8 mouse cellular contexts compared by ENCODE assay signal in genomic region chr12:69158366-69158764, GRCm38 (mm10). TPM values are rescaled to one million over a fixed set of nuclear protein-coding genes. Genes with fewer than 3 reads are reported as not detected.
DNase-seq lines count a peak whose midpoint lies in the region; ATAC-seq and TF ChIP-seq lines count a peak whose summit lies in the region.

No protein-coding gene starts in this region.

- DNase-seq in heart, postnatal 25 days (ENCODE audit: low spot score), result no peak
- peak; percentile 45 for DNase-seq in NIH3T3 (ENCODE audit: low read depth)
- DNase-seq in heart, postnatal 0 days (ENCODE audit: low spot score), result peak; percentile 19
- no peak for DNase-seq in midbrain, embryonic 11.5 days (ENCODE audit: low spot score, missing footprints)
- DNase-seq in right cerebral cortex, postnatal 10 days (ENCODE audit: low spot score in 2 of 2), result no peak
- no peak for DNase-seq in thymus, postnatal 14 days
- no peak for DNase-seq in T-cell, adult 2 months (ENCODE audit: low spot score)

- H3K4me3 ChIP-seq in heart, embryonic 14.5 days (ENCODE audit: control insufficient read depth in 1 of 2, insufficient read depth in 1 of 2, low read depth in 1 of 2, low read length in 2 of 2), result peak overlapping the region; percentile 78 to 94
- peak overlapping the region; percentile 72 for H3K4me3 ChIP-seq in heart, postnatal 0 days (ENCODE audit: low read depth, low read length)
- H3K4me3 ChIP-seq in midbrain, embryonic 11.5 days (ENCODE audit: low read depth, low read length), result peak overlapping the region; percentile 71

- WGBS in heart, embryonic 14.5 days, result under 1% methylated on average over 19 of the region's 19 CpGs
- WGBS in heart, postnatal 0 days, result under 1% methylated on average over 19 of the region's 19 CpGs
- WGBS in midbrain, embryonic 11.5 days, result under 1% methylated on average over 19 of the region's 19 CpGs

- TF ChIP-seq CTCF in heart, postnatal 0 days (IDR thresholded peaks at IDR 0.05; ENCODE audit: low read depth), result no peak

- H3K27ac ChIP-seq in heart, embryonic 14.5 days (replicated peaks in 1 of 2; ENCODE audit: control insufficient read depth in 1 of 2, insufficient read depth in 1 of 2, low read depth in 2 of 2, low read length in 2 of 2), result peak overlapping the region; percentile 94 to 96
- peak overlapping the region; percentile 94 for H3K27ac ChIP-seq in heart, postnatal 0 days (ENCODE audit: low read depth)
- peak overlapping the region; percentile 83 for H3K27ac ChIP-seq in midbrain, embryonic 11.5 days (ENCODE audit: low read depth, low read length)

- intact Hi-C loops in heart, postnatal 25 days (cut with DNase I), result no loop called here

- peaks cover 3 to 4% of the 10 kb centered on the region in 2 experiments; a peak in 3 of 4 replicates for H3K4me1 ChIP-seq in heart, embryonic 14.5 days (ENCODE audit: control insufficient read depth in 2 of 2, insufficient read depth in 2 of 2, low read length in 2 of 2)
- peaks cover 8% of the 10 kb centered on the region for H3K4me1 ChIP-seq in heart, postnatal 0 days (ENCODE audit: control insufficient read depth, insufficient read depth)
- H3K4me1 ChIP-seq in midbrain, embryonic 11.5 days (ENCODE audit: control insufficient read depth, insufficient read depth, low read length), result peaks cover 3% of the 10 kb centered on the region; the same call in 1 of the 2 replicates

- H3K9ac ChIP-seq in heart, embryonic 14.5 days (ENCODE audit: low read length), result peak overlapping the region; percentile 97
- peak overlapping the region; percentile 83 for H3K9ac ChIP-seq in heart, postnatal 0 days (replicated peaks; ENCODE audit: low read depth, low read length)
- H3K9ac ChIP-seq in midbrain, embryonic 11.5 days (ENCODE audit: low read length), result peak overlapping the region; percentile 93

- no peak for TF ChIP-seq EP300 in heart, postnatal 0 days (IDR thresholded peaks at IDR 0.05; ENCODE audit: low read depth)

- no peaks in the 10 kb centered on the region for H3K9me3 ChIP-seq in heart, embryonic 14.5 days (ENCODE audit: control insufficient read depth, low read length)
- no peaks in the 10 kb centered on the region for H3K9me3 ChIP-seq in heart, postnatal 0 days (replicated peaks; ENCODE audit: control insufficient read depth, low read length)
- no peaks in the 10 kb centered on the region for H3K9me3 ChIP-seq in midbrain, embryonic 11.5 days (ENCODE audit: control insufficient read depth, low read length)

- H3K27me3 ChIP-seq in heart, embryonic 14.5 days (ENCODE audit: control insufficient read depth, insufficient read depth, low read length), result no peaks in the 10 kb centered on the region
- H3K27me3 ChIP-seq in heart, postnatal 0 days (ENCODE audit: control insufficient read depth, insufficient read depth, low read length), result no peaks in the 10 kb centered on the region
- H3K27me3 ChIP-seq in midbrain, embryonic 11.5 days (ENCODE audit: control insufficient read depth, insufficient read depth, low read length), result no peaks in the 10 kb centered on the region

- no peak; the same call in 1 of the 2 replicates for ATAC-seq in heart, embryonic 14.5 days (ENCODE audit: insufficient number of reproducible peaks, insufficient read depth, low FRiP score, low read depth)
- no peak; the same call in 1 of the 2 replicates for ATAC-seq in heart, postnatal 0 days (ENCODE audit: insufficient read depth, low read depth)
- no peak for ATAC-seq in midbrain, embryonic 11.5 days (ENCODE audit: low FRiP score)

- peaks cover 22% of the 10 kb centered on the region for H3K36me3 ChIP-seq in heart, embryonic 14.5 days (ENCODE audit: control insufficient read depth, insufficient read depth, low read length)
- H3K36me3 ChIP-seq in heart, postnatal 0 days (replicated peaks; ENCODE audit: control insufficient read depth, insufficient read depth, low read length), result peaks cover 22% of the 10 kb centered on the region
- H3K36me3 ChIP-seq in midbrain, embryonic 11.5 days (ENCODE audit: control insufficient read depth, insufficient read depth, low read length), result no peaks in the 10 kb centered on the region; the same call in 1 of the 2 replicates

- peak overlapping the region; percentile 67 for H3K4me2 ChIP-seq in heart, embryonic 14.5 days (ENCODE audit: low read length)
- peak overlapping the region; percentile 86 for H3K4me2 ChIP-seq in heart, postnatal 0 days (ENCODE audit: low read depth, low read length)
- peak overlapping the region; percentile 53 for H3K4me2 ChIP-seq in midbrain, embryonic 11.5 days

RNA-seq across cellular contexts. Expression of gene Rps29, which starts 0.6 kb away (rescaled TPM):
- 1,298 and 1,520 TPM in 2 replicates for polyA plus RNA-seq in heart, embryonic 14.5 days (2014; fragmentation: Nextera tagmentation; extraction: Ambion mirVana)
- total RNA-seq in heart, postnatal 25 days (2021), result 1,000 to 10,000 TPM; 1,352 to 1,376 TPM
- 67.6 and 219 TPM in 2 replicates for total RNA-seq in heart, postnatal 0 days (2014; rRNA removed; ENCODE audit: low replicate concordance)
- 1,581 and 1,638 TPM in 2 replicates for polyA plus RNA-seq in heart, postnatal 0 days (2015; fragmentation: Nextera tagmentation; extraction: Ambion mirVana)
- 1,283 and 1,438 TPM in 2 replicates for polyA plus RNA-seq in midbrain, embryonic 11.5 days (2014; fragmentation: Nextera tagmentation; extraction: Ambion mirVana)

RNA-seq across cellular contexts. Expression of gene Lrr1, which starts 10.2 kb away (rescaled TPM):
- 11.3 and 13.9 TPM in 2 replicates for polyA plus RNA-seq in heart, embryonic 14.5 days (2014; fragmentation: Nextera tagmentation; extraction: Ambion mirVana)
- total RNA-seq in heart, postnatal 25 days (2021), result under 1 TPM in 1 of 2 experiments, not detected in 1; 0.88 TPM
- total RNA-seq in heart, postnatal 0 days (2014; rRNA removed; ENCODE audit: low replicate concordance), result 3.9 TPM in 1 of 2 replicates, not detected in the other
- 4.0 and 5.1 TPM in 2 replicates for polyA plus RNA-seq in heart, postnatal 0 days (2015; fragmentation: Nextera tagmentation; extraction: Ambion mirVana)
- 28.9 and 31.1 TPM in 2 replicates for polyA plus RNA-seq in midbrain, embryonic 11.5 days (2014; fragmentation: Nextera tagmentation; extraction: Ambion mirVana)

RNA-seq across cellular contexts. Expression of gene Rpl36al, which starts 25.5 kb away (rescaled TPM):
- 519 and 551 TPM in 2 replicates for polyA plus RNA-seq in heart, embryonic 14.5 days (2014; fragmentation: Nextera tagmentation; extraction: Ambion mirVana)
- 100 to 1,000 TPM; 224 to 242 TPM for total RNA-seq in heart, postnatal 25 days (2021)
- total RNA-seq in heart, postnatal 0 days (2014; rRNA removed; ENCODE audit: low replicate concordance), result 57.0 and 86.3 TPM in 2 replicates
- 502 and 513 TPM in 2 replicates for polyA plus RNA-seq in heart, postnatal 0 days (2015; fragmentation: Nextera tagmentation; extraction: Ambion mirVana)
- 470 and 474 TPM in 2 replicates for polyA plus RNA-seq in midbrain, embryonic 11.5 days (2014; fragmentation: Nextera tagmentation; extraction: Ambion mirVana)

RNA-seq across cellular contexts. Expression of gene Mgat2, which starts 25.6 kb away (rescaled TPM):
- 38.8 and 44.6 TPM in 2 replicates for polyA plus RNA-seq in heart, embryonic 14.5 days (2014; fragmentation: Nextera tagmentation; extraction: Ambion mirVana)
- total RNA-seq in heart, postnatal 25 days (2021), result 10 to 100 TPM; 19.6 to 20.0 TPM
- total RNA-seq in heart, postnatal 0 days (2014; rRNA removed; ENCODE audit: low replicate concordance), result 43.1 and 55.0 TPM in 2 replicates
- 28.2 and 29.9 TPM in 2 replicates for polyA plus RNA-seq in heart, postnatal 0 days (2015; fragmentation: Nextera tagmentation; extraction: Ambion mirVana)
- 34.5 and 35.7 TPM in 2 replicates for polyA plus RNA-seq in midbrain, embryonic 11.5 days (2014; fragmentation: Nextera tagmentation; extraction: Ambion mirVana)

RNA-seq across cellular contexts. Expression of gene Gm49383, which starts 38.5 kb away (rescaled TPM):
- 12.0 and 13.2 TPM in 2 replicates for polyA plus RNA-seq in heart, embryonic 14.5 days (2014; fragmentation: Nextera tagmentation; extraction: Ambion mirVana)
- 1 to 10 TPM; 2.6 to 4.5 TPM for total RNA-seq in heart, postnatal 25 days (2021)
- 6.3 and 13.1 TPM in 2 replicates for total RNA-seq in heart, postnatal 0 days (2014; rRNA removed; ENCODE audit: low replicate concordance)
- 7.9 and 8.6 TPM in 2 replicates for polyA plus RNA-seq in heart, postnatal 0 days (2015; fragmentation: Nextera tagmentation; extraction: Ambion mirVana)
- polyA plus RNA-seq in midbrain, embryonic 11.5 days (2014; fragmentation: Nextera tagmentation; extraction: Ambion mirVana), result 37.6 and 38.9 TPM in 2 replicates

Comparison
In these comparisons a context has a peak if more than half of its experiments do, and no peak if none do; other contexts are left out.
1. DNase-seq: peak in NIH3T3 (single experiment) and heart, postnatal 0 days (single experiment); none in heart, postnatal 25 days (single experiment), midbrain, embryonic 11.5 days (single experiment), right cerebral cortex, postnatal 10 days (0 of 2), thymus, postnatal 14 days (single experiment) and T-cell, adult 2 months (single experiment).
2. Peak in every context shown above with its lines, with median percentiles within 50 percentile points of each other: H3K27ac ChIP-seq, H3K4me2 ChIP-seq, H3K4me3 ChIP-seq and H3K9ac ChIP-seq.